ENCODE assay signal across 10 mouse cellular contexts in genomic region chr19:33065274-33066200, GRCm38 (mm10).
A peak's percentile ranks its signal among the peaks of the same experiment; 100 is the strongest.
DNase-seq lines count a peak whose midpoint lies in the region; ATAC-seq and TF ChIP-seq lines count a peak whose summit lies in the region.
"Had no signal": no experiment of that assay in that cellular context is flagged by ENCODE, and none has a peak within 500 bp of the region (broad histone marks: within the 10 kb centered on the region; RNA-seq: fewer than 3 reads in every experiment).

No protein-coding gene starts in this region.

- no peaks in the 10 kb centered on the region for H3K36me3 ChIP-seq in forebrain, postnatal 0 days (ENCODE audit: insufficient read depth)
- H3K36me3 ChIP-seq in forebrain, embryonic 13.5 days (ENCODE audit: poor library complexity, severe bottlenecking), result no peaks in the 10 kb centered on the region
- H3K36me3 ChIP-seq in embryonic facial prominence, embryonic 15.5 days, result no peaks in the 10 kb centered on the region

- no peak overlapping the region for H3K9ac ChIP-seq in forebrain, postnatal 0 days
- no peak overlapping the region for H3K9ac ChIP-seq in forebrain, embryonic 13.5 days
- no peak overlapping the region for H3K9ac ChIP-seq in embryonic facial prominence, embryonic 15.5 days

- no peaks in the 10 kb centered on the region for H3K27me3 ChIP-seq in forebrain, postnatal 0 days (ENCODE audit: insufficient read depth, low read length)
- H3K27me3 ChIP-seq in forebrain, embryonic 13.5 days, result no peaks in the 10 kb centered on the region
- no peaks in the 10 kb centered on the region for H3K27me3 ChIP-seq in embryonic facial prominence, embryonic 15.5 days
- H3K27me3 ChIP-seq: Patski had no signal

- H3K27ac ChIP-seq in forebrain, postnatal 0 days (ENCODE audit: low read depth, low read length), result no peak overlapping the region
- H3K27ac ChIP-seq in forebrain, embryonic 13.5 days, result no peak overlapping the region
- H3K27ac ChIP-seq in embryonic facial prominence, embryonic 15.5 days (replicated peaks), result peak overlapping the region; percentile 91

- no peak for TF ChIP-seq CTCF in forebrain, postnatal 0 days (IDR thresholded peaks at IDR 0.05; ENCODE audit: low read depth)

- H3K4me2 ChIP-seq in forebrain, postnatal 0 days (ENCODE audit: low read depth), result 0 out of 2 replicates have a peak overlapping the region, but pooled peaks have one; percentile 6
- H3K4me2 ChIP-seq in forebrain, embryonic 13.5 days, result no peak overlapping the region
- H3K4me2 ChIP-seq in embryonic facial prominence, embryonic 15.5 days (replicated peaks), result peak overlapping the region; percentile 32

- H3K9me3 ChIP-seq in forebrain, postnatal 0 days (ENCODE audit: low read length), result no peaks in the 10 kb centered on the region
- H3K9me3 ChIP-seq in forebrain, embryonic 13.5 days (replicated peaks), result no peaks in the 10 kb centered on the region
- no peaks in the 10 kb centered on the region for H3K9me3 ChIP-seq in embryonic facial prominence, embryonic 15.5 days (replicated peaks)

- ATAC-seq in forebrain, postnatal 0 days, result peak; percentile 53; the same call in 1 of the 2 replicates
- no peak for ATAC-seq in forebrain, embryonic 13.5 days
- ATAC-seq in embryonic facial prominence, embryonic 15.5 days (ENCODE audit: insufficient number of reproducible peaks, low FRiP score, low TSS enrichment, low read depth), result peak; percentile 71
- no peak for ATAC-seq in megakaryocyte-erythroid progenitor cell, adult 5-6 weeks (replicated peaks; ENCODE audit: low FRiP score, low TSS enrichment, poor library complexity, severe bottlenecking)
- ATAC-seq in inflammation-experienced regulatory T-cells, adult 6 months, result no peak
- ATAC-seq: intestine, postnatal 0 days; Patski had no signal

- DNase-seq in forebrain, postnatal 0 days, result peak; percentile 41
- DNase-seq in kidney, postnatal 14 days, result peak; percentile 40
- DNase-seq in kidney, adult 11 months, result no peak
- peak; percentile 4 for DNase-seq in ES-CJ7 (ENCODE audit: low read depth, low spot score)

- 56% methylated on average over 19 of the region's 19 CpGs for WGBS in forebrain, postnatal 0 days
- WGBS in forebrain, embryonic 13.5 days, result 72% methylated on average over 19 of the region's 19 CpGs
- 22% methylated on average over 19 of the region's 19 CpGs for WGBS in embryonic facial prominence, embryonic 15.5 days

- H3K4me1 ChIP-seq in forebrain, postnatal 0 days (ENCODE audit: insufficient read depth), result no peaks in the 10 kb centered on the region
- no peaks in the 10 kb centered on the region for H3K4me1 ChIP-seq in forebrain, embryonic 13.5 days
- H3K4me1 ChIP-seq in embryonic facial prominence, embryonic 15.5 days, result peaks cover 44% of the 10 kb centered on the region

- H3K4me3 ChIP-seq in forebrain, postnatal 0 days (ENCODE audit: low read depth, low read length), result no peak overlapping the region
- H3K4me3 ChIP-seq in forebrain, embryonic 13.5 days, result no peak overlapping the region
- no peak overlapping the region for H3K4me3 ChIP-seq in embryonic facial prominence, embryonic 15.5 days (replicated peaks)

Comparison
In these comparisons a context has a peak if more than half of its experiments do, and no peak if none do; other contexts are left out.
1. ATAC-seq: peak in forebrain, postnatal 0 days (single experiment) and embryonic facial prominence, embryonic 15.5 days (single experiment); none in forebrain, embryonic 13.5 days (single experiment), megakaryocyte-erythroid progenitor cell, adult 5-6 weeks (single experiment) and inflammation-experienced regulatory T-cells, adult 6 months (single experiment).